ENCODE assay signal across 16 mouse cellular contexts in the genomic region with DNA sequence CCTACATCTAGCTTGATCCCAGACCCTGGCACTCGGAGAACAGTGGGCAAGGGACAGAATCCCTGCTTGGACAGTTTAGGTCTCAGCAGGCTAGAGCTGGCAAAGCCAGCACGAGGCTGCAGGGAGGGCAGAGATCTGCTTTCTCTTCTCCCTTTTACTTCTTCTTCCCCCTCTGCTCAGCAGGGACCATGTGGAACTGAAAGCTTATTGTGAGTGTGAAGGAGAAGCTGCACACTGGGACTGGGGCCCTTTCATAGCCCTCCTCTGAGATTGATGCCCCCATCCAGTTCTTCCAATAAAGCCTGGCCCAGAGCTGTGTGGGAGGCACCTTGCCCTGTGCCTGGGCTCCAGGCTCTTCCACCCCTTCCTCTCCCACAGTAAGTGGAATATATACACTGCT. TPM values are rescaled to one million over a fixed set of nuclear protein-coding genes. Genes with fewer than 3 reads are reported as not detected.
DNase-seq lines count a peak whose midpoint lies in the region; ATAC-seq and TF ChIP-seq lines count a peak whose summit lies in the region.
"Had no signal": no experiment of that assay in that cellular context is flagged by ENCODE, and none has a peak within 500 bp of the region (broad histone marks: within the 10 kb centered on the region; RNA-seq: fewer than 3 reads in every experiment).

No protein-coding gene starts in this region.

- peaks cover 49% of the 10 kb centered on the region for H3K4me1 ChIP-seq in hindbrain, embryonic 10.5 days (replicated peaks)
- H3K4me1 ChIP-seq in hindbrain, embryonic 11.5 days (replicated peaks; ENCODE audit: control insufficient read depth, insufficient read depth, low read length), result no peaks in the 10 kb centered on the region
- H3K4me1 ChIP-seq in spleen, adult 2 months (ENCODE audit: control insufficient read depth, insufficient read depth, insufficient read length), result peaks cover 6% of the 10 kb centered on the region; the same call in 1 of the 2 replicates
- H3K4me1 ChIP-seq in embryonic fibroblast, embryonic 13.5 days (ENCODE audit: control insufficient read depth, insufficient read depth, low read length), result peaks cover 9% of the 10 kb centered on the region
- peaks cover 9% of the 10 kb centered on the region; the same call in 1 of the 2 replicates for H3K4me1 ChIP-seq in stomach, embryonic 16.5 days (ENCODE audit: control insufficient read depth, insufficient read depth, low read length)
- H3K4me1 ChIP-seq: midbrain, embryonic 12.5 days had no signal

- 56% methylated on average over 2 of the region's 2 CpGs for WGBS in hindbrain, embryonic 10.5 days
- 75% methylated on average over 2 of the region's 2 CpGs for WGBS in hindbrain, embryonic 11.5 days
- WGBS in spleen, adult 2 months, result 36% methylated on average over 2 of the region's 2 CpGs
- 57% methylated on average over 2 of the region's 2 CpGs for WGBS in stomach, embryonic 16.5 days

- no peak overlapping the region for H3K9ac ChIP-seq in hindbrain, embryonic 11.5 days (ENCODE audit: low read depth, low read length)
- 0 out of 2 replicates have a peak overlapping the region, but pooled peaks have one; percentile 7 for H3K9ac ChIP-seq in stomach, embryonic 16.5 days (ENCODE audit: low read length)
- H3K9ac ChIP-seq: intestine, embryonic 15.5 days; midbrain, embryonic 12.5 days had no signal

- H3K4me3 ChIP-seq in hindbrain, embryonic 10.5 days, result no peak overlapping the region
- H3K4me3 ChIP-seq in hindbrain, embryonic 11.5 days (ENCODE audit: low read depth, low read length), result no peak overlapping the region
- H3K4me3 ChIP-seq in spleen, adult 2 months (ENCODE audit: extremely low read depth, insufficient read depth, insufficient read length), result no peak overlapping the region
- H3K4me3 ChIP-seq in embryonic fibroblast, embryonic 13.5 days (ENCODE audit: insufficient read depth, low read length), result no peak overlapping the region
- H3K4me3 ChIP-seq in stomach, embryonic 16.5 days (replicated peaks; ENCODE audit: low read length), result no peak overlapping the region
- H3K4me3 ChIP-seq: intestine, embryonic 15.5 days; midbrain, embryonic 12.5 days had no signal

- TF ChIP-seq POLR2A in spleen, adult 2 months (IDR thresholded peaks at IDR 0.05; ENCODE audit: low read depth, low read length), result no peak
- TF ChIP-seq POLR2A in embryonic fibroblast, embryonic 13.5 days (IDR thresholded peaks at IDR 0.05; ENCODE audit: low read depth, low read length), result no peak

- peak overlapping the region; percentile 73; the same call in 1 of the 2 replicates for H3K27ac ChIP-seq in hindbrain, embryonic 10.5 days
- H3K27ac ChIP-seq in hindbrain, embryonic 11.5 days (ENCODE audit: low read depth, low read length), result no peak overlapping the region
- H3K27ac ChIP-seq in spleen, adult 2 months (ENCODE audit: insufficient read depth, low read length), result peak overlapping the region; percentile 69
- H3K27ac ChIP-seq in embryonic fibroblast, embryonic 13.5 days (ENCODE audit: insufficient read depth, low read length), result peak overlapping the region; percentile 79
- H3K27ac ChIP-seq in stomach, embryonic 16.5 days (ENCODE audit: low read length), result peak overlapping the region; percentile 27; the same call in 1 of the 2 replicates
- H3K27ac ChIP-seq: intestine, embryonic 15.5 days; midbrain, embryonic 12.5 days had no signal

- no peaks in the 10 kb centered on the region for H3K36me3 ChIP-seq in hindbrain, embryonic 10.5 days
- H3K36me3 ChIP-seq in hindbrain, embryonic 11.5 days (ENCODE audit: control insufficient read depth, insufficient read depth, low read length), result no peaks in the 10 kb centered on the region
- no peaks in the 10 kb centered on the region for H3K36me3 ChIP-seq in spleen, adult 2 months (ENCODE audit: control insufficient read depth, insufficient read depth, low read length)
- no peaks in the 10 kb centered on the region for H3K36me3 ChIP-seq in stomach, embryonic 16.5 days (ENCODE audit: control insufficient read depth, insufficient read depth, low read length)
- H3K36me3 ChIP-seq: intestine, embryonic 15.5 days; midbrain, embryonic 12.5 days had no signal

- H3K9me3 ChIP-seq in hindbrain, embryonic 10.5 days, result no peaks in the 10 kb centered on the region
- H3K9me3 ChIP-seq in hindbrain, embryonic 11.5 days (ENCODE audit: control insufficient read depth, low read length), result no peaks in the 10 kb centered on the region
- no peaks in the 10 kb centered on the region for H3K9me3 ChIP-seq in stomach, embryonic 16.5 days (replicated peaks; ENCODE audit: control insufficient read depth, low read length)
- H3K9me3 ChIP-seq: intestine, embryonic 15.5 days; midbrain, embryonic 12.5 days had no signal

- DNase-seq in hindbrain, embryonic 10.5 days (ENCODE audit: low spot score), result no peak
- no peak for DNase-seq in hindbrain, embryonic 11.5 days (ENCODE audit: low spot score)
- DNase-seq in spleen, adult 2 months (ENCODE audit: low read depth in 1 of 2, low spot score in 2 of 2), result no peak
- DNase-seq in spleen, postnatal 10 days (ENCODE audit: low spot score in 2 of 2), result no peak
- no peak for DNase-seq in thymus, postnatal 36 days
- DNase-seq: adrenal gland, adult 8-10 months; cerebellum, adult 11-12 months; embryo, embryonic 11 days; gastrocnemius, postnatal 14 days; kidney, postnatal 14 days; right cerebral cortex, postnatal 14 days; thymus, adult 18-20 months had no signal

- TF ChIP-seq CTCF in spleen, adult 2 months (IDR thresholded peaks at IDR 0.05; ENCODE audit: extremely low read depth, insufficient read depth, insufficient read length, insufficient replicate concordance), result no peak
- no peak for TF ChIP-seq CTCF in embryonic fibroblast, embryonic 13.5 days (IDR thresholded peaks at IDR 0.05; ENCODE audit: borderline replicate concordance, insufficient read depth, low read length)

- H3K27me3 ChIP-seq in hindbrain, embryonic 10.5 days (ENCODE audit: insufficient read depth, poor library complexity, severe bottlenecking), result peaks cover 8% of the 10 kb centered on the region; the same call in 1 of the 2 replicates
- H3K27me3 ChIP-seq in hindbrain, embryonic 11.5 days (ENCODE audit: control insufficient read depth, insufficient read depth, low read length), result no peaks in the 10 kb centered on the region
- H3K27me3 ChIP-seq in spleen, adult 2 months (ENCODE audit: control insufficient read depth, insufficient read depth, low read length), result no peaks in the 10 kb centered on the region
- H3K27me3 ChIP-seq in stomach, embryonic 16.5 days (ENCODE audit: control insufficient read depth, insufficient read depth, low read length), result no peaks in the 10 kb centered on the region
- H3K27me3 ChIP-seq: intestine, embryonic 15.5 days had no signal

- no peak for ATAC-seq in hindbrain, embryonic 11.5 days (ENCODE audit: low FRiP score)
- no peak for ATAC-seq in stomach, embryonic 16.5 days (ENCODE audit: insufficient read depth, low FRiP score)
- ATAC-seq: intestine, embryonic 15.5 days had no signal

- no peak overlapping the region for H3K4me2 ChIP-seq in hindbrain, embryonic 11.5 days (replicated peaks; ENCODE audit: low read depth, low read length)
- no peak overlapping the region for H3K4me2 ChIP-seq in stomach, embryonic 16.5 days (ENCODE audit: low read depth, low read length)
- H3K4me2 ChIP-seq: intestine, embryonic 15.5 days; midbrain, embryonic 12.5 days had no signal

RNA-seq across cellular contexts. Expression of gene Arhgef17, which starts 12.4 kb away (rescaled TPM):
- 6.7 and 8.2 TPM in 2 replicates for polyA plus RNA-seq in hindbrain, embryonic 10.5 days (2016; fragmentation: Nextera tagmentation; extraction: Ambion mirVana)
- 6.3 and 8.3 TPM in 2 replicates for polyA plus RNA-seq in hindbrain, embryonic 11.5 days (2014; fragmentation: Nextera tagmentation; extraction: Ambion mirVana)
- 12.3 and 13.5 TPM in 2 replicates for polyA plus RNA-seq in spleen, adult 2 months (2012; rRNA removed)
- 43.1 and 54.8 TPM in 2 replicates for polyA plus RNA-seq in embryonic fibroblast, embryonic 13.5 days (2011; ENCODE audit: insufficient read length, low read depth, missing spikeins)
- 7.3 and 7.4 TPM in 2 replicates for polyA plus RNA-seq in stomach, embryonic 16.5 days (2015; fragmentation: Nextera tagmentation; extraction: Ambion mirVana)

RNA-seq across cellular contexts. Expression of gene P2ry6, which starts 30.1 kb away (rescaled TPM):
- polyA plus RNA-seq in hindbrain, embryonic 10.5 days (2016; fragmentation: Nextera tagmentation; extraction: Ambion mirVana), result 2.3 and 3.3 TPM in 2 replicates
- 3.1 and 3.3 TPM in 2 replicates for polyA plus RNA-seq in hindbrain, embryonic 11.5 days (2014; fragmentation: Nextera tagmentation; extraction: Ambion mirVana)
- 36.0 and 46.0 TPM in 2 replicates for polyA plus RNA-seq in spleen, adult 2 months (2012; rRNA removed)
- polyA plus RNA-seq in embryonic fibroblast, embryonic 13.5 days (2011; ENCODE audit: insufficient read length, low read depth, missing spikeins), result 1.4 and 1.6 TPM in 2 replicates
- 7.9 and 8.6 TPM in 2 replicates for polyA plus RNA-seq in stomach, embryonic 16.5 days (2015; fragmentation: Nextera tagmentation; extraction: Ambion mirVana)
